Comparison of ENCODE assay signal across 18 mouse cellular contexts in the genomic region with DNA sequence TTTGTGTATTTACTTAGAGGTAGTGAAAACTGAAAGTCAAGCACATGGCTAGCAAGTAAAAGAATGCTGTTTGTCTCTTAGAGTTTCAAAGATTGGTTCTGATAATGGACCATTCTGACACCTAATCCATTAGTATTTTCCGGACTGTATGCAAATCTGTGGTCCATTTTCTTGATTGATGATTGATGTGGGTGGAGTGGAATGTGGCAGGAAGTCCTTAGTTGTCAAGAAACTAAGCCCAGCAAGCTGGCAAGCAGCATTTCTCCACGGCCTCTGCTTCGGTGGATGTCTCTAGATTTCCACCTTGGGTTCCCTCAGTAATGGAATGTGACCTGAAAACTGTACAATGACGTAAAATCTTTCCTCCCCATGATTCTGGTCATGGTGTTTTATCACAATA. TPM values are rescaled to one million over a fixed set of nuclear protein-coding genes. Genes with fewer than 3 reads are reported as not detected.
"Had no signal": no experiment of that assay in that cellular context is flagged by ENCODE, and none has a peak within 500 bp of the region (broad histone marks: within the 10 kb centered on the region; RNA-seq: fewer than 3 reads in every experiment).

No protein-coding gene starts in this region.

- DNase-seq: liver, postnatal 0 days; lung, embryonic 14.5 days; lung, postnatal 10 days; lung, postnatal 4 days; midbrain, embryonic 14.5 days; retina, postnatal 1 day; right cerebral cortex, postnatal 14 days; thymus, adult 2 months; thymus, postnatal 25 days; thymus, postnatal 4 days had no signal

- H3K9ac ChIP-seq: liver, postnatal 0 days; lung, embryonic 14.5 days; neural tube, embryonic 13.5 days; neural tube, embryonic 15.5 days; stomach, embryonic 15.5 days had no signal

- H3K27ac ChIP-seq: midbrain, embryonic 10.5 days; neural tube, embryonic 13.5 days; neural tube, embryonic 15.5 days; stomach, embryonic 15.5 days; stomach, postnatal 0 days had no signal

- H3K9me3 ChIP-seq: midbrain, embryonic 10.5 days; neural tube, embryonic 13.5 days; neural tube, embryonic 15.5 days; stomach, embryonic 15.5 days had no signal

- H3K4me3 ChIP-seq: midbrain, embryonic 10.5 days; myocyte; neural tube, embryonic 13.5 days; neural tube, embryonic 15.5 days; stomach, embryonic 15.5 days had no signal

- ATAC-seq: liver, postnatal 0 days; midbrain, embryonic 16.5 days had no signal

- H3K4me2 ChIP-seq: lung, embryonic 14.5 days; neural tube, embryonic 13.5 days; neural tube, embryonic 15.5 days; stomach, embryonic 15.5 days had no signal

- H3K27me3 ChIP-seq: neural tube, embryonic 13.5 days; neural tube, embryonic 15.5 days; stomach, embryonic 15.5 days had no signal

- H3K4me1 ChIP-seq: midbrain, embryonic 10.5 days; neural tube, embryonic 13.5 days; neural tube, embryonic 15.5 days; stomach, embryonic 15.5 days had no signal

- H3K36me3 ChIP-seq: stomach, embryonic 15.5 days had no signal

RNA-seq across cellular contexts. Expression of a gene that starts 32.3 kb away (rescaled TPM):
- total RNA-seq: megakaryocyte-erythroid progenitor cell, adult 5-6 weeks had no signal
